Mouse (Mus musculus) frontal cortex, postnatal 14 days (tissue): Measurements from ENCODE around the gene Dpm1.

Experiments used
- DNase-seq, 2 experiments: peaks; one replicate each; pipeline ENCODE4 v3.0.0; 2022; ENCODE audit warnings: low spot score in 2 of 2

The Dpm1 gene

GRCm38 (mm10) chr2:168229116-168230025 lies 1.0 kb downstream of the Dpm1 start:
- DNase-seq = peak in 1 of 2 experiments; percentile 30

- no peak for DNase-seq
Observed at GRCm38 (mm10) chr2:168223326-168223725, 7.1 kb downstream of the Dpm1 start.

GRCm38 (mm10) chr2:168213788-168214397 lies 16.5 kb downstream of the Dpm1 start:
- DNase-seq = no peak

DNA sequence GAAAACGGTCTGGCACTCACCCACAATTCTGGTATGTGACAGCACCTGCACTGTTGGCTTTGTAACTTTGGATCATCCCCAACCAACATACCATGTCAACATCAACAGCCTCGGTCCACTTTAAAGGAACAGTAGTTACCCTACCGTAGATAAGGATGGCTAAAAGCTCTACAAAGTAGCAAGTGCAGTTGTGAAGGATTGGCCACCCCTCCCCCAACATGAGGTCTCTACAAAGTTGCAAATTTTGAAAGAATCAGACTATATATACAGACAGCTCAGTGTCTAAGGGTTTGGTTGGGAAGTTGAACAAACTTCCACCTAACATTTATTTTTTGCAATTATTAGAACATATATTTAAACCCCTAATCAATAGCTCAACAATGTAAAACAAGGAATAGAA lies 22.5 kb downstream of the Dpm1 start:
- DNase-seq = no peak

DNA sequence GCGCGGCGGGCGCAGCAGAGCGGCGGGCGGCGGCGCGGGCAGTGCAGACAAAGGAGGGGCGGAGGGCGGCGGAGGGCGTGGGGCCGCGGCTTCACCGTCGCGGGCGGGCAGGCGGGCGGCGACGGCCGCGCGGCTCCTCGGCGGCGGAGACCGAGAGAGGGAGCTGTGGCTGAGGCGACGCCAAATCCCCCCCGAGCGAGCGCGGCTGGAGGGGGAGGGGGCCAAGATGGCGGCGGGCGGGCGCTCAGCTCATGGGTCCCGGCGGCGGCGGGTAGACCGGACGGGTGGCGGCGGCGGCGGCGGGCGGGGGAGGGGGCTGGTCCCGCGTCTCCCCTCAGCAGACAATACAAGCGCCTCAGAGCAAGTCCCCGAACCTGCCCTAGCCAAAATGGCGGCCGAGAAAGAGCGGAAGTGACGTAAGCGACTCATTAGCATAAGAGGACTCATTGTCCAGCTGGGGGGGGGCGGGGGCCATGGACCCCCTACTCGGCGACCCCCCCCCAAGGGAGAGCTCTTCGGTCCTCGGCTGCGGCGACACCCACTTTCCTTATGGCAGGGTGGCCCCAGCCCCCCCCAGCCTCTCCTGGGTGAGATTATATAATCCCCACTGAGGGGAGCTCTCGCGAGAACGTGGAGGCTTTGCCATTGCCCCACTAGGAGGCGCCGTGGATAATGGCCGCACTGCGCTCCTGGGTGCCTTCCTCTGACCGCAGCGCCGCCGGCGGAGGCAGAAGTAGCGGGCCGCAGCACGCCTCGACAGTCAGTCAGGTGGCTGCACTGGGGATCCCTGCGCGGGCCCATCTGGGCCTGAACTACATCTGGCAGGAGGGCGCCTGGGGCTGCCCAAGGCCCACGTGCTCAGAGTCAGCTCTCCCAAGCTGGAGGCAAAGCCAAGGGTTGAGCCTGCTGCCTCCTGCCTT lies 23.4 kb downstream of the Dpm1 start, which contains the start of gene Adnp:
Adnp (minus strand) TSS at position 388 of the 920 bp plus-strand sequence.
- peak; percentile 91 to 96 for DNase-seq

- DNase-seq = peak in 1 of 2 experiments; percentile 22
Observed at GRCm38 (mm10) chr2:168205681-168206631, 24.4 kb downstream of the Dpm1 start.

DNA sequence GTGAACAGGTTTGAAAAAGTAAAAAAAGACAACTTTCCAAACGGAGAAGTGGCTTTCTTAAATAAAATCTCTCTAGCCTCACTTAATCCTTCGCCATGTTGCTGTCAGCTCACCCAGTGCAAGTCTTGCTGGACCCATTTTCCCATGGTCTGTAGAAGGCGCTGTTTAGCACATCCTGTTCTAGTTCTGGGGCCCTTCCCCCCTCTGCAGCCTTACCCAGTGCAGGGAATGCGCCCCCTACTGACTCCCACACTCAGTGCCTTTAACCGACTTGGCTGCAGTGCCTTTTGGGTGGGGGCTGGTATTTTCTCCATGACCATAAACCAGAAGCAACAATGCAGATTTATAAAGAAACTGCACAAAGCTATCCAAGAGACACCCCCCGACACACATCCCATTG lies 25.1 kb downstream of the Dpm1 start:
- peak; percentile 81 to 88 for DNase-seq

GRCm38 (mm10) chr2:168204476-168204999 lies 25.9 kb downstream of the Dpm1 start:
- DNase-seq = no peak

DNA sequence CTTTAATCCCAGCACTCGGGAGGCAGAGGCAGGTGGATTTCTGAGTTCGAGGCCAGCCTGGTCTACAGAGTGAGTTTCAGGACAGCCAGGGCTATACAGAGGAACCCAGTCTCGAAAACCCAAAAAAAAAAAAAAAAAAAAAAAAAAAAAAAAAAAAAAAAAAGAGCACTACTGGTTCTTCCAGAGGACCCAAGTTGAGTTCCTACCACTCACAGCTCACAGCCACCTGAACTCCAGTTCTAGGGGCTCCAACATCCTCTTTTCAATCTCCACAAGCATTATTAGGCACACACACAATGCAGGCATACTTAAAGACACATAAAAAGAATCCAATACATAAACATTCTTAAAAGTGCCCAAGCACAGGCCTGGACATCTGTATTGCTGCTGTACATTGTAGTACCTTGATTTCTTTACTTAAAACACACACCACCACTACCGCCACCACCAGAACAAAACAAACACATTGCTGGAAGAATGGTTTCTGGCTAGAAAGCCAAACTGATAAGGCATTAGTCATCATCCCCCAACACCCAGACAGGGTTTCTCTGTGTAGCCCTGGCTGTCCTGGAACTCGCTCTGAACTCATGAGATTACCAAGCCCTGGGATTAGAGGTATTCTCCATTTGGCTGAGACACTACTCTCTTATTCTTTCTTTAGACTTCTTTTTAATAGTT lies 30.2 kb downstream of the Dpm1 start:
- no peak for DNase-seq

- DNase-seq = no peak
Observed at GRCm38 (mm10) chr2:168199476-168199875, 30.9 kb downstream of the Dpm1 start.

- no peak for DNase-seq
Observed at GRCm38 (mm10) chr2:168198421-168198820, 32.0 kb downstream of the Dpm1 start.

DNA sequence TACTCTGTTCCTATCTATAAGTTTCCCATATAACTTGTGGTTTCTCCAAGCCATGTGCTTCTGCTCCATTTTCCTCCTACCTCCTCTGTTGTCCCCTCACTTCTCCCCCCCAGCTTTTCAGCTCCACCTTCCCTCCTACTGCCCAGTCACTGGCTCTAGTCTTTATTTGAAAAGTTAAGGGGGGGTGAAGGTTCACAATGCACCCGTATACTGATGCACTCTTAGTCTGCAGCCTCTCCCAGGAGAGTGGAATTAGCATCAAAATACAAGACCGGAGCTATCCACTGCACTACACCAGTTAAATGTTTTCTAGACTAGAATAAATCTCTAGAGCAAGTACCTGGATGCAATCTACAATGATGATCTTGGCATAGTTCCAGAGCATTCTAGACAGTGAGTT lies 34.7 kb downstream of the Dpm1 start:
- DNase-seq = no peak

GRCm38 (mm10) chr2:168193685-168194084 lies 36.7 kb downstream of the Dpm1 start:
- DNase-seq = no peak

GRCm38 (mm10) chr2:168191856-168192255 lies 38.5 kb downstream of the Dpm1 start:
- DNase-seq = no peak

DNA sequence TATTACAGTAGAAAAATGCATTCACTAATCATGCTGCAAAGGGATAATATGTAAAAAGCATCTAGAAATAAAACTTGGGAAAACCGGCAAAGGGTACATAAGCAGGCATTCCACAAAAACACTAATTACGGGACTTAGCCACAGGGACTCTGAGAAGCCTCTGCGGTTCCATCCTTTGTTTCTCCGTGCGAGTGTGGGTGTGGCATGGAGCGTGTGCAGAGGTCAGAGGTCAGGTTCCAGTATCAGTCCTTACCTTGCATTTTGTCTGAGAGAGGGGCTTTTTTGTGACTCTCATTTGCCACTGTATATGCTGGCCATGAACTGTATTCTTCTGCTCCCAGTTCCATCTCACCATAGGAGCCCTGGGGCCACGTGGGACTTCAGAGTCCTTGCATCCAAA lies 54.4 kb downstream of the Dpm1 start:
- DNase-seq = no peak

- DNase-seq = peak in 1 of 2 experiments; percentile 21
Observed at GRCm38 (mm10) chr2:168170167-168170685, 60.2 kb downstream of the Dpm1 start.

DNA sequence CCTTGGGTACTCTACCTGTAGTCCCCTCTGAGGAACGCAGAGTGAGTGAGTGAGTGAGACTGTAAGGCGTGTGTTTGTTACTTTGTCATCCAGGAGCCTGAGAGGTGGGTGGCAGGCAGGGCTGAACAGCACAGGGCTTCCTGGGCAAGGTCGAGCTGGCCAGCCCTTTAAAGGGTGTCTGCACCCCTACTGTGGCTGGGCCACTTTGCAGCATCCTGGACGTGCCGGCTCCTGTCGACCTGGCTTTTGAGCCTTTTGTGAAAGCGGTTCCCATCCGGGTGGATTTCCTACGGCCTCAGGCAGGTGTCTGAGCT lies 60.6 kb downstream of the Dpm1 start:
- DNase-seq = no peak

- no peak for DNase-seq
Observed at GRCm38 (mm10) chr2:168168892-168169799, 61.2 kb downstream of the Dpm1 start.

GRCm38 (mm10) chr2:168167781-168168180 lies 62.6 kb downstream of the Dpm1 start:
- no peak for DNase-seq
